Mouse (Mus musculus) embryonic facial prominence, embryonic 11.5 days (tissue): ENCODE results near the gene Olfr444. TPM values are rescaled to one million over a fixed set of nuclear protein-coding genes. Genes with fewer than 3 reads are reported as not detected.

Source experiments
- ATAC-seq: fragments of 200-750 bp; cut with Nextera tagmentation; replicated peaks from 2 replicates; pipeline ENCODE4 v1.8.0; 2017; ENCODE audit warnings: low read depth; ENCODE audit not compliant: insufficient number of reproducible peaks, low FRiP score, low TSS enrichment
- DNase-seq: peaks from one replicate; pipeline ENCODE4 v3.0.0-alpha.2; 2015; ENCODE audit warnings: low spot score
- H3K27ac ChIP-seq: fragments of 300-500 bp; sonication (generic); replicated peaks from 2 replicates; pipeline ENCODE4 v1.5.1; 2014; ENCODE audit warnings: mild to moderate bottlenecking, low read depth, low read length, control low read depth
- H3K27me3 ChIP-seq: fragments of 300-500 bp; sonication (generic); 2 replicates; pipeline ENCODE4 v1.6.1; 2014; ENCODE audit warnings: mild to moderate bottlenecking, low read length, moderate library complexity, mixed read lengths; ENCODE audit not compliant: control insufficient read depth, insufficient read depth
- H3K36me3 ChIP-seq: fragments of 300-500 bp; sonication (generic); replicated peaks from 2 replicates; pipeline ENCODE4 v1.6.1; 2014; ENCODE audit warnings: low read depth, mild to moderate bottlenecking, low read length, moderate library complexity, mixed read lengths; ENCODE audit not compliant: control insufficient read depth, insufficient read depth
- H3K4me1 ChIP-seq: fragments of 300-500 bp; sonication (generic); 2 replicates; pipeline ENCODE4 v1.6.1; 2014; ENCODE audit warnings: low read length, mixed read lengths; ENCODE audit not compliant: control insufficient read depth, insufficient read depth
- H3K4me2 ChIP-seq: fragments of 300-500 bp; sonication (generic); 2 replicates; pipeline ENCODE4 v1.6.1; 2014; ENCODE audit warnings: low read depth, mild to moderate bottlenecking, control low read depth, low read length, moderate library complexity
- H3K4me3 ChIP-seq: fragments of 300-500 bp; sonication (generic); 2 replicates; pipeline ENCODE4 v1.5.1; 2014; ENCODE audit warnings: low read depth, low read length, control low read depth
- H3K9ac ChIP-seq: fragments of 300-500 bp; sonication (generic); replicated peaks from 2 replicates; pipeline ENCODE4 v1.6.1; 2014; ENCODE audit warnings: mild to moderate bottlenecking, control low read depth, low read length
- H3K9me3 ChIP-seq: fragments of 300-500 bp; sonication (generic); replicated peaks from 2 replicates; pipeline ENCODE4 v1.6.1; 2016; ENCODE audit warnings: mild to moderate bottlenecking, low read length, inconsistent platforms, mixed read lengths; ENCODE audit not compliant: control insufficient read depth
- WGBS: fragments of 180-500 bp; shearing (Covaris S2); extraction: QIAGEN DNeasy Blood & Tissue Kit; methylation state at CpG from one replicate; pipeline ENCODE4 v1.1.7; 2014; 5-methylcytosine and 5-hydroxymethylcytosine counted together
- polyA plus RNA-seq: library from polyadenylated mRNA; unstranded; fragments of >200 nt; fragmentation: Nextera tagmentation; extraction: Ambion mirVana; gene quantifications from 2 replicates; pipeline ENCODE4 v1.2.1, GENCODE M21; 2014

The Olfr444 gene
- polyA plus RNA-seq: not detected in 2 replicates

GRCm38 (mm10) chr6:42948767-42949166 is at the start of gene Olfr444:
Gene Olfr444 (plus strand): TSS chr6:42949067.
- no peak within 1 kb of the TSS for H3K27ac ChIP-seq
- ATAC-seq: no peak
- no peaks in the 10 kb centered on the region for H3K4me1 ChIP-seq

GRCm38 (mm10) chr6:42900345-42900744 is 48.5 kb upstream of the Olfr444 start:
- H3K4me3 ChIP-seq: no peak overlapping the region
- H3K4me2 ChIP-seq: no peak overlapping the region
- no peaks in the 10 kb centered on the region for H3K4me1 ChIP-seq
- no peak for DNase-seq
- 37% methylated on average over 1 of the region's 1 CpGs for WGBS
- H3K9ac ChIP-seq: no peak overlapping the region
- H3K27ac ChIP-seq: no peak overlapping the region
- H3K9me3 ChIP-seq: no peaks in the 10 kb centered on the region
- H3K36me3 ChIP-seq: no peaks in the 10 kb centered on the region
- no peaks in the 10 kb centered on the region for H3K27me3 ChIP-seq
- no peak for ATAC-seq

More at GRCm38 (mm10) chr6:42948767-42949166, at the start of gene Olfr444:
- no peaks in the 10 kb centered on the region for H3K36me3 ChIP-seq
- no peaks in the 10 kb centered on the region for H3K27me3 ChIP-seq
- no peak within 1 kb of the TSS for H3K4me2 ChIP-seq
- 75% methylated on average over 1 of the region's 1 CpGs for WGBS
- no peak for DNase-seq
- no peak within 1 kb of the TSS for H3K9ac ChIP-seq
- no peak within 1 kb of the TSS for H3K4me3 ChIP-seq
- no peaks in the 10 kb centered on the region for H3K9me3 ChIP-seq

- H3K4me1 ChIP-seq: no peaks in the 10 kb centered on the region
- DNase-seq (no peak), ATAC-seq (no peak)
- no peak within 1 kb of the TSS for H3K4me2 ChIP-seq
- no peaks in the 10 kb centered on the region for H3K27me3 ChIP-seq
- no peak within 1 kb of the TSS for H3K9ac ChIP-seq
- no peaks in the 10 kb centered on the region for H3K36me3 ChIP-seq
- no peak within 1 kb of the TSS for H3K27ac ChIP-seq
- H3K4me3 ChIP-seq: no peak within 1 kb of the TSS
- H3K9me3 ChIP-seq: no peaks in the 10 kb centered on the region
Measured at GRCm38 (mm10) chr6:42908578-42908977, 40.3 kb upstream of the Olfr444 start, which contains the start of gene Olfr447. Gene Olfr447 (plus strand): TSS chr6:42908878.

- H3K9ac ChIP-seq: no peak within 1 kb of the TSS
- WGBS: 81% methylated on average over 2 of the region's 2 CpGs
- DNase-seq (no peak), ATAC-seq (no peak)
- H3K4me3 ChIP-seq: no peak within 1 kb of the TSS
- H3K4me1 ChIP-seq: no peaks in the 10 kb centered on the region
- no peaks in the 10 kb centered on the region for H3K36me3 ChIP-seq
- H3K27ac ChIP-seq: no peak within 1 kb of the TSS
- H3K9me3 ChIP-seq: no peaks in the 10 kb centered on the region
- H3K4me2 ChIP-seq: no peak within 1 kb of the TSS
- H3K27me3 ChIP-seq: no peaks in the 10 kb centered on the region
Measured at GRCm38 (mm10) chr6:42921077-42921476, 27.8 kb upstream of the Olfr444 start, which contains the start of gene Olfr446. Gene Olfr446 (plus strand): TSS chr6:42921377.

- no peak overlapping the region for H3K4me3 ChIP-seq
- DNase-seq: no peak
- no peaks in the 10 kb centered on the region for H3K27me3 ChIP-seq
- H3K4me1 ChIP-seq: no peaks in the 10 kb centered on the region
- no peak overlapping the region for H3K27ac ChIP-seq
- H3K9ac ChIP-seq: no peak overlapping the region
- ATAC-seq: no peak; the same call in 1 of the 2 replicates
- H3K9me3 ChIP-seq: no peaks in the 10 kb centered on the region
- H3K36me3 ChIP-seq: no peaks in the 10 kb centered on the region
- no peak overlapping the region for H3K4me2 ChIP-seq
Measured at GRCm38 (mm10) chr6:42980377-42980776, 31.5 kb downstream of the Olfr444 start.

Other genes with a start within 250 kb of the Olfr444 start
- gene Tcaf1, start 239.0 kb upstream of the Olfr444 start, polyA plus RNA-seq: 104 and 106 TPM in 2 replicates
- not detected in 2 replicates for gene Olfr453, start 209.7 kb upstream of the Olfr444 start, polyA plus RNA-seq
- not detected in 2 replicates for gene Olfr38, start 192.7 kb upstream of the Olfr444 start, polyA plus RNA-seq
- gene Olfr452, start 164.0 kb upstream of the Olfr444 start, polyA plus RNA-seq: not detected in 2 replicates
- gene Olfr450, start 137.1 kb upstream of the Olfr444 start, polyA plus RNA-seq: not detected in 2 replicates
- not detected in 2 replicates for gene Olfr449, start 114.7 kb upstream of the Olfr444 start, polyA plus RNA-seq
- not detected in 2 replicates for gene Olfr448, start 58.6 kb upstream of the Olfr444 start, polyA plus RNA-seq
- not detected in 2 replicates for gene Olfr447, start 40.2 kb upstream of the Olfr444 start, polyA plus RNA-seq
- not detected in 2 replicates for gene Olfr446, start 27.7 kb upstream of the Olfr444 start, polyA plus RNA-seq
- not detected in 2 replicates for gene Olfr441, start 157.3 kb downstream of the Olfr444 start, polyA plus RNA-seq
- gene Olfr237-ps1, start 197.5 kb downstream of the Olfr444 start, polyA plus RNA-seq: not detected in 2 replicates
- not detected in 2 replicates for gene Olfr437, start 214.2 kb downstream of the Olfr444 start, polyA plus RNA-seq
- not detected in 2 replicates for gene Olfr13, start 223.1 kb downstream of the Olfr444 start, polyA plus RNA-seq
- gene Olfr435, start 248.1 kb downstream of the Olfr444 start, polyA plus RNA-seq: not detected in 2 replicates